ENCODE assay signal across 8 mouse cellular contexts in genomic region chr11:118197508-118198295, GRCm38 (mm10). TPM values are rescaled to one million over a fixed set of nuclear protein-coding genes. Genes with fewer than 3 reads are reported as not detected.
A peak's percentile ranks its signal among the peaks of the same experiment; 100 is the strongest.
DNase-seq lines count a peak whose midpoint lies in the region; ATAC-seq and TF ChIP-seq lines count a peak whose summit lies in the region.
"Had no signal": no experiment of that assay in that cellular context is flagged by ENCODE, and none has a peak within 500 bp of the region (broad histone marks: within the 10 kb centered on the region; RNA-seq: fewer than 3 reads in every experiment).

No protein-coding gene starts in this region.

- H3K27me3 ChIP-seq in forebrain, embryonic 15.5 days, result no peaks in the 10 kb centered on the region
- no peaks in the 10 kb centered on the region for H3K27me3 ChIP-seq in intestine, embryonic 16.5 days (replicated peaks; ENCODE audit: control insufficient read depth, insufficient read depth, low read length)
- H3K27me3 ChIP-seq: liver, embryonic 15.5 days had no signal

- WGBS in forebrain, embryonic 15.5 days, result 9% methylated on average over 13 of the region's 13 CpGs
- 39% methylated on average over 13 of the region's 13 CpGs for WGBS in intestine, embryonic 16.5 days
- 8% methylated on average over 13 of the region's 13 CpGs for WGBS in olfactory bulb, adult 2 months

- no peaks in the 10 kb centered on the region for H3K9me3 ChIP-seq in forebrain, embryonic 15.5 days
- no peaks in the 10 kb centered on the region for H3K9me3 ChIP-seq in intestine, embryonic 16.5 days (ENCODE audit: control insufficient read depth, low read length)
- H3K9me3 ChIP-seq: liver, embryonic 15.5 days had no signal

- H3K4me2 ChIP-seq in forebrain, embryonic 15.5 days (replicated peaks), result peak overlapping the region; percentile 43
- 0 out of 2 replicates have a peak overlapping the region, but pooled peaks have one; percentile 14 for H3K4me2 ChIP-seq in intestine, embryonic 16.5 days (ENCODE audit: low read depth, low read length)
- H3K4me2 ChIP-seq: liver, embryonic 15.5 days had no signal

- intact Hi-C loops in left cerebral cortex, postnatal 4 days (cut with DNase I), result no loop called here

- H3K27ac ChIP-seq in forebrain, embryonic 15.5 days (replicated peaks), result peak overlapping the region; percentile 94
- 0 out of 2 replicates have a peak overlapping the region, but pooled peaks have one; percentile 6 for H3K27ac ChIP-seq in intestine, embryonic 16.5 days (ENCODE audit: low read length)
- H3K27ac ChIP-seq in olfactory bulb, adult 2 months (ENCODE audit: insufficient read depth, low read depth, low read length), result peak overlapping the region; percentile 77
- H3K27ac ChIP-seq: liver, embryonic 15.5 days had no signal

- peak overlapping the region; percentile 25 for H3K4me3 ChIP-seq in forebrain, embryonic 15.5 days
- 0 out of 2 replicates have a peak overlapping the region, but pooled peaks have one; percentile 2 for H3K4me3 ChIP-seq in intestine, embryonic 16.5 days (ENCODE audit: low read length)
- peak overlapping the region; percentile 27 for H3K4me3 ChIP-seq in olfactory bulb, adult 2 months (ENCODE audit: insufficient read depth, low read depth, low read length)
- H3K4me3 ChIP-seq: liver, embryonic 15.5 days had no signal

- no peak for TF ChIP-seq CTCF in olfactory bulb, adult 2 months (IDR thresholded peaks at IDR 0.05; ENCODE audit: insufficient read depth, low read depth, low read length)

- peak; percentile 62 for DNase-seq in adrenal gland, postnatal 25 days
- DNase-seq in cerebellum, adult 11-12 months, result peak; percentile 90
- peak; percentile 91 for DNase-seq in left cerebral cortex, postnatal 4 days

- H3K4me1 ChIP-seq in forebrain, embryonic 15.5 days, result peaks cover 79% of the 10 kb centered on the region
- H3K4me1 ChIP-seq in intestine, embryonic 16.5 days (ENCODE audit: control insufficient read depth, insufficient read depth, low read length), result peaks cover 76% of the 10 kb centered on the region
- H3K4me1 ChIP-seq in olfactory bulb, adult 2 months (ENCODE audit: control insufficient read depth, insufficient read depth, low read length), result peaks cover 58% of the 10 kb centered on the region

- peak overlapping the region; percentile 43 for H3K9ac ChIP-seq in forebrain, embryonic 15.5 days (replicated peaks)
- no peak overlapping the region for H3K9ac ChIP-seq in intestine, embryonic 16.5 days (ENCODE audit: low read depth, low read length)
- H3K9ac ChIP-seq: liver, embryonic 15.5 days had no signal

- no peak for TF ChIP-seq POLR2A in olfactory bulb, adult 2 months (IDR thresholded peaks at IDR 0.05; ENCODE audit: insufficient read depth, low read depth, low read length)

- ATAC-seq in forebrain, embryonic 15.5 days (replicated peaks), result peak; percentile 51
- ATAC-seq in intestine, embryonic 16.5 days, result no peak
- no peak for ATAC-seq in megakaryocyte, adult 5-6 weeks (ENCODE audit: poor library complexity, severe bottlenecking)

- H3K36me3 ChIP-seq in forebrain, embryonic 15.5 days, result no peaks in the 10 kb centered on the region
- H3K36me3 ChIP-seq in intestine, embryonic 16.5 days (ENCODE audit: control insufficient read depth, insufficient read depth, low read length), result no peaks in the 10 kb centered on the region
- H3K36me3 ChIP-seq: liver, embryonic 15.5 days had no signal

RNA-seq across cellular contexts. Expression of gene Cyth1, which starts 50.7 kb away (rescaled TPM):
- total RNA-seq in adrenal gland, postnatal 25 days (2021), result 28.9 and 42.2 TPM in 2 replicates
- polyA plus RNA-seq in forebrain, embryonic 15.5 days (2015; fragmentation: Nextera tagmentation; extraction: Ambion mirVana), result 32.3 and 34.6 TPM in 2 replicates
- polyA plus RNA-seq in intestine, embryonic 16.5 days (2015; fragmentation: Nextera tagmentation; extraction: Ambion mirVana), result 9.6 and 9.8 TPM in 2 replicates
- 10 to 100 TPM; 66.3 to 70.5 TPM for total RNA-seq in left cerebral cortex, postnatal 4 days (2021)
- not detected in 2 replicates for polyA plus RNA-seq in olfactory bulb, adult 2 months (2012; ENCODE audit: insufficient read depth, insufficient read length, low replicate concordance, missing spikeins)
- total RNA-seq in megakaryocyte, adult 5-6 weeks (2015), result 15.9 and 21.9 TPM in 2 replicates
- total RNA-seq in megakaryocyte, adult 5-6 weeks (2017), result 84.3 and 87.5 TPM in 2 replicates

Comparison
In these comparisons a context has a peak if more than half of its experiments do, and no peak if none do; other contexts are left out.
1. H3K27ac ChIP-seq: peak in every context shown above with its lines; median percentile 94 in forebrain, embryonic 15.5 days; 77 in olfactory bulb, adult 2 months; 6 in intestine, embryonic 16.5 days.